Mouse (Mus musculus): ENCODE results near the gene Alyref2. TPM values are rescaled to one million over a fixed set of nuclear protein-coding genes. Genes with fewer than 3 reads are reported as not detected.
A peak's percentile ranks its signal among the peaks of the same experiment; 100 is the strongest.

Gene Alyref2
- total RNA-seq, 2 experiments from 2014 or later = 1.6 to 2.6 TPM

GRCm38 (mm10) chr1:171501016-171501610, 2.2 kb upstream of the Alyref2 start:
- DNase-seq = no peak

GRCm38 (mm10) chr1:171501636-171502080, 1.6 kb upstream of the Alyref2 start:
- DNase-seq = peak; percentile 37 to 64

- DNase-seq = peak; percentile 59 to 64
Measured at GRCm38 (mm10) chr1:171502388-171503249, 659 bp upstream of the Alyref2 start.

- DNase-seq = peak in 1 of 2 experiments; percentile 68
Measured at GRCm38 (mm10) chr1:171503592-171504291, 464 bp downstream of the Alyref2 start.

- DNase-seq = no peak
Measured at GRCm38 (mm10) chr1:171504586-171504985, 1.3 kb downstream of the Alyref2 start.

GRCm38 (mm10) chr1:171513234-171513633, 10.0 kb downstream of the Alyref2 start:
- DNase-seq = no peak

- no peak for DNase-seq
Measured at GRCm38 (mm10) chr1:171513760-171514159, 10.5 kb downstream of the Alyref2 start.

- no peak for DNase-seq
Measured at GRCm38 (mm10) chr1:171515039-171515438, 11.8 kb downstream of the Alyref2 start.

GRCm38 (mm10) chr1:171515557-171515956, 12.3 kb downstream of the Alyref2 start:
- DNase-seq = no peak

GRCm38 (mm10) chr1:171531367-171531766, 28.1 kb downstream of the Alyref2 start:
- no peak for DNase-seq

- no peak for DNase-seq
Measured at GRCm38 (mm10) chr1:171532830-171533229, 29.6 kb downstream of the Alyref2 start.

GRCm38 (mm10) chr1:171534557-171534956, 31.3 kb downstream of the Alyref2 start:
- no peak for DNase-seq

GRCm38 (mm10) chr1:171535194-171535593, 31.9 kb downstream of the Alyref2 start, which contains the start of gene Itln1:
TSS of gene Itln1 (minus strand) at chr1:171535294.
- no peak for DNase-seq

GRCm38 (mm10) chr1:171540694-171541093, 37.4 kb downstream of the Alyref2 start:
- no peak for DNase-seq

- DNase-seq = peak in 1 of 2 experiments; percentile 15
Measured at GRCm38 (mm10) chr1:171551326-171551725, 48.0 kb downstream of the Alyref2 start.

GRCm38 (mm10) chr1:171552230-171552629, 49.0 kb downstream of the Alyref2 start:
- DNase-seq = no peak

- DNase-seq = no peak
Measured at GRCm38 (mm10) chr1:171553359-171554341, 50.4 kb downstream of the Alyref2 start.
